Mouse (Mus musculus) E14TG2a.4 (cell line): ENCODE measurements at regions not wholly inside any gene's neighbourhood (a gene's known extent, or its start where the extent isn't known, plus 50 kb on each side); places are given as distances from the start of the nearest gene placed in this dataset.

Source experiments
- CTCF ChIP-seq: conservative IDR thresholded peaks from 2 replicates; pipeline ENCODE4 v1.5.1; 2014; ENCODE audit warnings: low read length
- NANOG ChIP-seq: IDR thresholded peaks from 2 replicates; pipeline ENCODE4 v1.6.1; 2014; ENCODE audit warnings: borderline replicate concordance, low read length, mixed read lengths
- POU5F1 ChIP-seq: IDR thresholded peaks from 2 replicates; pipeline ENCODE4 v1.6.1; 2014; ENCODE audit warnings: low read length, borderline replicate concordance

DNA sequence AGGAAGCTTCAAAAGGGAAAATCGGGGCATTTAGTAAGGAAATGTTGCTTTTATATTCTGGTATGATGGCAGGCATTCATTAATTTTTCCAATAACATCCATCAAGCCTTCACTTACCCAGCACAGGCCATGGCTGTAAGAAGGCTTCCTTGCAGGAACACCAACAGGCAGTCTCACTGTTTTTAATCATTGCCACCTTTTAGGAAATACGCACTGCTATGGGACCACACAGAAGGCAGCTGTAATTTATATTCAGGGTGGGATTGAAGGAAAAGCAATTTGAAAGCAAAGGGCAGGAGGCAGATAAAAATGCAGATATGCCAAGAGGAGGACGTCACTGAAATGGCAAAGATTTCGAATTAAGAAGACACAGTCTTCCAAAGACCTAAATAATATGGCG, 937.8 kb downstream of the Adgrl2 start:
- TF ChIP-seq CTCF (no peak), NANOG (no peak), POU5F1 (no peak)
